Mouse (Mus musculus) MEL (cell line): Measurements from ENCODE around the gene Wt1.

Experiments used
- CHD2 ChIP-seq: IDR thresholded peaks from 2 replicates; pipeline ENCODE4 v1.6.1; 2011; ENCODE audit warnings: low read length, improper control_type of control experiment
- CTCF ChIP-seq, 3 experiments: IDR thresholded peaks in 2 of 3; conservative IDR thresholded peaks in 1 of 3; 2 replicates each; pipeline ENCODE4 v1.5.1; 2011 to 2012; ENCODE audit warnings: low read length in 3 of 3, low read depth in 2 of 3, mild to moderate bottlenecking in 2 of 3, improper control_type of control experiment in 1 of 3, inconsistent platforms in 1 of 3, mixed read lengths in 1 of 3, moderate library complexity in 1 of 3; ENCODE audit not compliant: control insufficient read depth in 1 of 3, insufficient read depth in 1 of 3, poor library complexity in 1 of 3, severe bottlenecking in 1 of 3
- JUND ChIP-seq: IDR thresholded peaks from 2 replicates; pipeline ENCODE4 v1.6.1; 2011; ENCODE audit warnings: low read depth, mild to moderate bottlenecking, improper control_type of control experiment, low read length
- POLR2A ChIP-seq, 2 experiments: IDR thresholded peaks; 2 replicates each; pipeline ENCODE4 v1.6.1; 2011 to 2012; ENCODE audit warnings: low read length in 2 of 2, mild to moderate bottlenecking in 2 of 2, control low read depth in 1 of 2, improper control_type of control experiment in 1 of 2, low read depth in 1 of 2, moderate library complexity in 1 of 2; ENCODE audit not compliant: control insufficient read depth in 1 of 2, insufficient read depth in 1 of 2, poor library complexity in 1 of 2

DNA sequence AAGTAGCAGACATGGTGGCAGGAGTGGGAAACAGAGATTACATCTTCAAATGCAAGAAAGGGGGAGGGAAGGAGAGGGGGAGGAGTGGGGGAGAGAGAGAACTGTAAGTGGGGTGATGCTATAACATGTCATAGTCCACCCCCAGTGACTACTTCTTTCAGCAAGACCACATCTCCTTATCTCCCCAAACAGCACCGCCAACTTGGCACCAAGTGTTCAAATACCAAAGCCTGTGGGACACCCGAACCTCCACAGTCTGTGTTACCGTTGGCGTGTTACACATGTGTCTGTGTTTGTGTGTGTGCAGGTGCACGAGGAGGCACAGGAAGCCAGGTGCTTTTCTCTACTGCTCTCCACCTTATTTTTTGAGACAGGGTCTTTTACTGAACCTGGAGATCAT is 92.9 kb downstream of the Wt1 start:
- TF ChIP-seq CTCF (IDR thresholded peaks at IDR 0.05 in 2 of 3, conservative IDR thresholded peaks at IDR 0.05 in 1 of 3; ENCODE audit: control insufficient read depth in 1 of 3, insufficient read depth in 1 of 3, low read depth in 2 of 3, low read length in 3 of 3, poor library complexity in 1 of 3, severe bottlenecking in 1 of 3) (no peak), JUND (0 out of 2 replicates have a peak, but pooled peaks have one; percentile 13), CHD2 (no peak), POLR2A (IDR thresholded peaks at IDR 0.05; ENCODE audit: control insufficient read depth in 1 of 2, insufficient read depth in 1 of 2, low read depth in 1 of 2, low read length in 2 of 2, poor library complexity in 1 of 2) (no peak; a peak in 1 of 4 replicates)
